Mouse (Mus musculus): ENCODE results near the gene Fahd2a.
A peak's percentile ranks its signal among the peaks of the same experiment; 100 is the strongest.

The Fahd2a gene

DNA sequence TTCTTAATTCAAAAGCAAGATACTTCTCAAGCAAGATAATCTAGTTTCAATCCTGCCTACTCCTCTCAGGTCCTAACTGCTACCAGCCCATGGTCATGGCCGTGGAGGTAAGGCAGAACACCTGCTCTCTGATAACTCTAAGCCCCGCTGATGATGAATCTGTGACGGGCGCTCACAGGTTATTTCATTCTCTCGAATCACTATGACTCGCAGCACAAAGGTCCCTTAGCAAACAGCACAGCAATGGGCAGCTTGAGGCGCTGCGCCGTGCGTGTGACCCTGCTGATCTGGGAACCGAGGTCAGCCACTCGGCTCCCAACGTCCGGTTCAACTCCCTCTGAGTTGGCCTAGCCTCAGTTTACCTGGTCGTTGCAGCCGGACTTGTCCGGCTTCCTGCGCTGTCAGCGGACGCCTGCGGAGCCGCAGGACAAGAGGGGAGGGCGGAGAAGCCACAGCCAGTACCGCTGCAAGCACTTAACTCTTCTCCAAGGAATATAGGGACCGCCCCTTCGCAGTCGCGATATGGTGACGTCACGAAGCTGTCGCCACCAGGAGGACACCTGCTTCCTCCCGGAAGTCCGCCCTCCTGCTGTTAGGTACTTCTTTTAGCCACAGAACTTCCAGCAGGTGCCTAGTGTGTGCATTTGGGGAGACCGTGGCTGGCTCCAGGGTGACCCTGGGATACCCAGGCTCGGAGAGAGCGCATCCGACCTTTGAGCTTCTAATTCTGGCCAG lies at the start of gene Fahd2a:
TSS of gene Fahd2a (minus strand) at position 511 of the 735 bp plus-strand sequence.
- peak; percentile 91 to 92 for DNase-seq

DNA sequence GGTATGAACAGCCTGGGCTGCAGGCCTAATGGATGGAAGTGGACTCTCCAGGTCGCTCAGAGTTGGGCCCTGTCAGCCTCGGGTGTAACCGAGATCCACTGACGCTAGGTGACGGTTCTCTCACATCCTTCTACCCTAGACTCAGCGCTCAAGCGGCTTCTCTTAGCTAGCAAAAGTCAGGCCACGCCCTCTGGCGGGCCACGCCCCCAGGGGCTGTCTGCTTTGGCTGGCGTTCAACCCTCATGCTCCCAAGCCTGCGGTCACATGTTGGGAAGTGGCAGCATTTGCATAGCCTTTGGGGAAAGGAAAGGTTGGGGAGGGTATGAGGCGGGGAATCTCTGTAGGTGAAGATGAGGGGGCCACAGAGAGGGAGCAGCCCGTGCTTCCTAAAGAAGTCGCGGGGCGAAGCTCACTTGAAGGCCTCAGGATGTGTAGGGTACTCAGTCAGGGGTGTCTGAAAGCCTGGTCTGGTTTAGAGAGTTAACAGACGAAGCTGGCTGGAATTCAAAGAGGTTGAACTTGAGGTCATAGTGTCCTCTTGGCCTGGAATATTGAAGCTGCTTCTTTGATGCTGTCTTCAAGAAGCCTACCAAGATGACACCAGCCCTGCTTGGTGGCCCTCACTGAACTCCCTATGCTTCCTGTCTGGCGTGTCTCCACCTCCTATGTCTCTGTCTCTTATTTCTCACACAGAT lies 40.3 kb upstream of the Fahd2a start:
- peak; percentile 79 to 83 for DNase-seq

DNA sequence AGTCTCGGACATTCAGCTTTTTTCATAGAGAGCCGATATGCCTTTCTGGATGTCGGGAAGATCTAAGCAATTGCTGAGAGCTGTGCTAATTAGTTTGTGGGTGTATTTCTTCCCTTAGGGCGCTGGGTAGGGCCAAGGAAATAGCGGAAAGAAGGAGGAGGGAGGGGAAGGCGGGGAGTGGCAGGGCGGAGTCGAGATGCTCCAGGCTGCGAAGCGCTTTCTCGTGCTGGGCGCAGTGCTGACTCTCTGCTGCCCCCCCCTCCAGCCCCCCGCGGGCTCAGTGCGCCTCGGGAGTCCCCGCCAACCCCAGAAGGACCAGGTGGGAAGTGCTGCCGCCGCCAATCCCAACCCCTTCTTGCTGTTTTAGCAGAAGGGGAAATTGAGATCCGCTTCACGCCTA lies 38.6 kb upstream of the Fahd2a start:
- DNase-seq = peak in 1 of 2 experiments; percentile 44

DNA sequence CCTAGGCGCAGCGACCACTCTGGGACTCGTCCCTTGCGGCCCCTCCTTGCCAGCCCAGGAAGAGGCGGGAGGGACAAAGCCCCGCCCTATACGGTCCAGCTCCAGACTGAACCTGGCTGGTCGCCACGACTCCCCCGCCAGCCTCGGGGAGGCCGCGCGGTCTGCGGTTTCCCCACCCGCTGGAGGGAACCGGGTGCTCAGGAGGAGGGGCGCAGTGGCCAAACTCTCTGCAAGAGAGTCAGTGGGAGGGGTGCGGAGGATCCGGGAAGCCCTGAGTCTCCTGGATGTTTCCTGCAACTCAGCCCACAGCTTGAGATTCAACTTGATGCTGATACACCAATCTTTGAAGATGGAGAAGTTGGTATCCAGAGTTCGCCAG lies 38.2 kb upstream of the Fahd2a start:
- peak; percentile 78 to 88 for DNase-seq

DNA sequence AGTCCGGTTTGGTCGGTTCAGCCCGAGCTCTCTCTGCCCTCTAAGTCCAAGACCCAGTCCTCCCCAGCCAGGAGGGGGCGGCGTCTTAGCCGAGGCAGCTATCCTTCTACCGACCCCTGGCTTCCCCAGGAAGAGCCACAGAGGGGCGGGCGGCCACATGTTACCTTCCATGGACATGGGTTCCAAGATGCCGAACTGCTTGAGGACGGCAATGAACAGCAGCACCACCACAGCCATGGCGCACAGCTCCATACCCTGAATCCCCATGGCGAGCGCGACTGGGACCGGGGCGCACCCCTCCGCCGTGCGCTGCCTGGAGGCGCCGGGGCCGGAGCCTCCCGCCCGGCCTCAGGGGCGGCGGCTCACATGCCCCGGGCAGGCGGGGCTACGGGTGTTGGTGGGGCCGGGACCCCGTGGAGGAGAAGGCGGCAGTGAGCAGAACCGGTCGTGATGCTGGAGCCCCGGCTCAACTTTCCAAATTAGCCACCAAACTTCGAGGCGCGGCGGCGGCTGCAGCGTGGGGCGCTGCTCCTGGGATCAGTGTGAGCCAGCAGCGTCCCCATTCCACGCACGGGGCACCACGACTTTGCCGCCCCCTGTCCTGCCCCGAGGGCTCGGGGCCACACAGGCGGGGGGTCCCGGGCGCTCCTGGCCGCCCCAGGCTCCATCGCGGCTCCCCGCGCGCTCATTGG lies 37.6 kb upstream of the Fahd2a start:
- peak; percentile 22 to 42 for DNase-seq

DNA sequence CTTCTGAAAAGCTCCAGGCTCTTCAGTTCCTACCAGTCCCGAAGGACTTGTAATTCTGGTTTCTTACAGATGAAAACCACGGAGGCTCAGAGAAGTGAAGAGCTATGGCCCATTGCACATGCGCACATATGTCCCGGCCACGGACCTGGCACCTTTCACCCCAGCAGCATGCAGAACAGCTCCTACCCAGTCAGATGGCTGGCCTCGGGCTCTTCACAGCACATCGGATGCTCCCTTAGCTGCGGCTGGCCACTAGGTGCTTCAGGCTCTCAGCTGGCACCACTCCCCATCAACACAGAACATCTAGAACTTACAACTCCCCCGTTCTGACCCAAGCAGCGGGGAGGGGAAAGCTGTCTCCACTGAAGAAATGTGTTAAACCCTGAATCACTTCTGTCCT lies 35.4 kb upstream of the Fahd2a start:
- no peak for DNase-seq

DNA sequence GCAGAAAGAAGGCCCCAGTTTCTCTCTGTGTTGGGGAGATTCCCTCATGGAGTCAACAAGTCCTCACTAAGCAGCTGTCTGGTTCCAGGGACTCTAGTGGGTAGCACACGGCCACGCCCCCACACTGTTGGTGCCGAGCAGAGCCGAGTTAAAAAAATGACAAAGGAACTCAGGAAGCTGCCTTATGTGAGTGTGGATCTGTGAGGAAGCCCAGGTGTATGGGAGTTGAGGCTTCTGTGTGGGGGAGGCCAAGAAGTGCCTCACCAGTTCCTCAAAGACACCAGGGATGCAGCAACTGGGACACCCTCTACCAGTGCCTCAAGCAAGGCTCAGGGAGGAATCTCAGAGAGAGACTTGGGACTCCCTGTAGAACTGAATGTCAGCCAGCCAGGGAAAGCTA lies 34.8 kb upstream of the Fahd2a start:
- no peak for DNase-seq

DNA sequence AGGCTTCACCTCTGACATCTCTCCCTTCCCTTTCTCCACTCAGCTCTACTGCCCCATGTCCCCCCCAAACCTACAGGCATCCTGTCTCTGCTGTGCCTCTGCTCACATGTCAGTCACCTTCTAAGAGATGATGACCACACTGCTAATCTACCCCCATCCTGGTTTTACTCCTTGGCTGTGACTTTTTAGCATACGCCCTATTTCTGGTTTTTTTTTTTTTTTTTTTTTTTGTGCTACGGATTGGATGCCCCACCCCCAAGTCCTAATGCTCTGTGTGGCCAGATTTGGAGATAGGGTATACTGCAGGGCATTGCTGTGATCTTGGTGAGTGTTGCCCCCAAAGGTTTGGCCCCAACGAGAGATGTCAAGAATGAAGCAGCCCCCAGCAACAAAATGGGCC lies 27.9 kb upstream of the Fahd2a start:
- DNase-seq = no peak

DNA sequence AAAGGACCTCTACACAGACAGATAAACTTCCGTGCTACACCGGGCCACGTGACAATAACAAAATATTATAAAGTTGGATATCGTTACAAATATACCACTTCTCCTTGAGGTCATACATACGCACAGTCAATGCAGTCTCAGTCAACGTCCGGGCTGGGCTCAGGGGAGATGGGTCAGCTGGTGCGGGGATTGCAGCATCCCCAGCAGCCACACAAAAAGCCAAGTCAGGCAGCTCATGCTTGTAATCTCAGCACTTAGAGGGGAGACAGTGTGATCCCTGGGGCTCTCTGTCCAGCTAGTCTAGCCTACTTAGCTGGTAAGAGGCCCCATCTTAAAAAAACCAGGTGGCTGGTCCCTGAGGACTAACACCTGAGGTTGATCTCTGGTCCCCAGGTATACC lies 26.9 kb upstream of the Fahd2a start:
- DNase-seq = no peak

DNA sequence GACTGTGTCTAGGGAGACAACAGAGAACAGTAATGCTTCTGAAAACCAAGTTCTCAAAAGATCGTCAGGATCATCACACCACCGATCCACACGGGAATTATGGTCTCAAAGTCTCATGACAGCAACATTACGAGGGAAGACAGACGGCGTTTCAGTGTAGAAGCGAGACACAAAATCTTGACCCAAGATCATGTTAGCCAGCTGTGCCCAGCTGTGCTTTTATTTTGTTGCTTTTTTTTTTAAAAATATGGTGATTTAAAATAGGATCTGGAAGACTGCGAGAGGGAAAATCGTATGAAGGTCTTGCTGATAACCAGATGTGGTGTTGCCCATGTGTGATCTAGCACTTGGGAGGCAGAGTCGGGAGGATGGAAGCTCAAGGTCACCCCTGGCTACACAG lies 26.3 kb upstream of the Fahd2a start:
- no peak for DNase-seq

DNA sequence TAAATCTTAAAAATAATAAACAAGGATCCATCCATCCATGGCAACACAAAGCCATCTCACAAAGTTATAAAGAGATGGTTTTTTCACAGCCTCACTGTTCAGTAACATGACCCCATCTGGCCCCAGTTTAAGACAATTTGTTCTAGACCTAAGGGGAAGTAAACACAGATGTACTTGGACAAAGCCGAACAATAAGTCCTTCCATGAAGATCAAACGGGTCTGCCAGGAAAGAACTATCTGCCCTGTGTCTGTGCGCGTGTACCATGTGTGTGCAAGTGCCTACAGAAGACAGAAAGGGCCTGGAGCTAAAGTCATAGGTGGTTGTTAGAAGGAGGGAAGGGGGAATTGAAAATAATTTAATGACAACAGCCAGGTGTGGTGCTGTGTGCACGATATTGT lies 25.8 kb upstream of the Fahd2a start:
- no peak for DNase-seq

DNA sequence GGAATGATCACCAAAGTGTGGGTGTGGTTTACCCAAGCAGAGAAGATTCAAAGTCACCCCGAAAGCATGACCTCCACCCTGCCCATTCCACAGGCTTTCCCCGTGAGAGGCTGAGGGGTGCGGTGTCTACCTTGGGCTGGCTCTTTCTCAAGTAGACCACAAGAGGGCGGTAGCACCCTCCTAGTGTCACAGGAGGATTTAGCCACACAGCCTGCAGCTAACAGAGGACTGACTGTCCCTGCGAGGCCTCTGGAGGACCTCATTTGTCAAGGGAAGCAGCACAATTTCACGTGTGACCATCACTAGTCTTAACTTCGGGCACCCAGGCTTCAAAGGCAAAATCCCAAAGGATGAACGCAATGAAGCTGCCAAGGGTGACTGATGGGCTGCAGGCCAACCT lies 17.9 kb upstream of the Fahd2a start:
- peak; percentile 47 to 71 for DNase-seq

DNA sequence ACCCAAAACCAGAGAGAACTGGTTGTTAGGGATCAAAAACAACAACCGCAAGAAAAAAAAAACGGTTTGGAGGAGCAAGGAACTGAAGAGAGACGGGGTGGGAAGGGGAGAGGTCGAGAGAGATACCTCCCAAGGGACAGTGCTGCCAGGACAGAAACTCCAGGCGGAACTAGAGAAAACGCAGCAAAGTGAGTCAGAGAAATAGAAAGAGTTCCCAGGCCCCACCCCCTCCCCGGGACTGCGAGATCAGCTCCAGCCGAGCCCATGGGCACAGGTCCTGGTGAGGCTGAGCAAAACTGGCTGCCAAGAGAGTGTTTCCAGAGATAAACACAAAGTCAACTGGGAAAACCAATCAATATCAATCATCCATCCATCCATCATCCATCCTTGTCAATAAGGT lies 17.0 kb upstream of the Fahd2a start:
- no peak for DNase-seq

DNA sequence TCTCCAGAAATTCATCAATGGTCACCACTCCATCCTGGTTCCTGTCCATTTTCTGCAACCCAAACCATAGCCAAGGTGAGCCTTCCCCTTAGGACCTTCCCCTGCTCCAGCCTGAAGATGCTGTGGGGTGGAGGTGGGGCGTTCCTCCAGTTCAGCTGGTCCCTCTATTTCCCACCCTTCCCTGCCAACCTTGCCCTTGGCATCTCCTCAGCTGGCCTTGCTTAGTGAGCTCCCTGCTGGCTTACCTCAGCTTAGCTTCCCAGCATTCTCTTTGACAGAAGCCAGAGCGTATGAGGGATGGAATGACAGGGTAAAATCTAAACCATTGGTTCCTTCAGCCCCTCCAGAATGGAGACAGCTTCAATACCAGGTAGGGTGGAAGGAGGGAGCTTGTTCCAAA lies 15.0 kb upstream of the Fahd2a start:
- DNase-seq = no peak

DNA sequence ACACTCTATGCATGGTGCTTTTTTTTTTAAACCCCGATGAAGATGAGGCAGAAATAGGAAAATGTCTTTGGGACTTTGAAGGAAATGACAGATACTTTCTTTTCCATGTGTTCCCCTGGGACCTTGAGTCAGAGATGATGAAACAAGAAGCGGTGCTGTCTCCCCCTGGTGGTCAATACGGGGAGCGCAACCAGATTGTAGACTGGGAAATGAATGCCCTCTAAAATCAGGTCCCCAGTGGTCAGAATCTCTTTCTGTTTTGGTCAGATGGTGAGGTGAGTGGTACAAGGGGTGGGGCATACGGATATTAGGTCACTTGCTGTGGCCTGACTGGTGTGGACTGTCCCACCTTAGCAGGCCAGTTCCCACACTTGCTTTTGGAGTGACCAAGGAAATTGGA lies 9.4 kb upstream of the Fahd2a start:
- peak; percentile 61 to 78 for DNase-seq

DNA sequence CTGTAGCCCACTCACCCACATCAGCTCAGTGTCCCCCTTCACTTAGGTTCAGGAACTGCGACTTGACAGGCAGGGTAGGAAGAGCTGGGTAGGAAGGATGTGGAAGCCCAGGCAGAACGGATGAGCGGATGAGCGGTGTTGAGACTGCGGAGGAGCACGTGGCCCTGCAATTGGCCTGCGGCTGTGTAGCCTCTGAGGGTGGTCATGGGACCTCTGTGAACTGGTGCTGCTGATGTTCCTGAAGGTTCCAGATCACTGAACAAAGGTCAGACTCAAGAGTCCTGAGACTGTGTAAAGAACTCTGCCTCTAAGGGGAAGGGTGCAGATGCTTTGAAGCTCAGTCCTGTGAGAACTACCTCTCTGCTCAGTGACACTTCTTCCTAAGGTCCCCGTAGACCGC lies 8.8 kb upstream of the Fahd2a start:
- no peak for DNase-seq

DNA sequence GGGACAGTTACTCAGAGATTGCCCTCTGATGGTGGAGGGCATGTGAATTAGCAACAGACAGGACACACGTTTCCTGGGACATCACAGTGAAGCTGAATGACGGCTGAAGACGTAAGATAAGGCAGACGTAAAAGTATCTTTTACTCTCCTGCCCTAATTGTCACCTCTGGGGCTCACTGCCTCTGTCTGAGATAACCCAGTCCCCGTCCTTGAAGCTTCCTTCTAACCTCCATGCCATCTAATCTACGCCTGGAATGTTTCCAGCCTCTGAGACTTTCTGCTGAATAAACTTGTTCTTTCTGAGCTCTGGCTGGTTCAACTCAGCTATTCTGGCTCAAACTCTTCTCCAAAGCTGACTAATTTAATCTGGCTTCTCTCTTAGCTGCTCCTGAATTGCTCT lies 7.4 kb upstream of the Fahd2a start:
- DNase-seq = no peak

DNA sequence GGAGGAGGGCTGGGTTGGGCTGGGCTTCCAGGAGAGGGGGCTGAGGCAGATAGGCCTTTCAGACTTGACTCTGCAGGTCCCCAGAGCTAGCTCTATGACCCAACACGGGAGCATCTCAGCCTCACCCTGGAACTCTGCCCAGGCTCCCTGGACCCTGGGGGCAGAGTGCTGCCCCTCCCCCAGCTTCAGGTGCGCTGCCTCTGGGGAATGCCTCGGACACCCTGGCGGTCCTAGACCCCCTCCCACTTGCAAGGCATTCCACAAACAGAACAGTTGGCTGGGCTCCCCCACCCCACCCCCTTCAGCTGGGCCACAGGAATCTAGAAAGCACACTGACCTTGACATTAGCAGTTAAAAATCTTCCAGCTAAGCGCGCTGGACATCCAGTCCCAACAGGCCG lies 5.3 kb upstream of the Fahd2a start:
- no peak for DNase-seq

DNA sequence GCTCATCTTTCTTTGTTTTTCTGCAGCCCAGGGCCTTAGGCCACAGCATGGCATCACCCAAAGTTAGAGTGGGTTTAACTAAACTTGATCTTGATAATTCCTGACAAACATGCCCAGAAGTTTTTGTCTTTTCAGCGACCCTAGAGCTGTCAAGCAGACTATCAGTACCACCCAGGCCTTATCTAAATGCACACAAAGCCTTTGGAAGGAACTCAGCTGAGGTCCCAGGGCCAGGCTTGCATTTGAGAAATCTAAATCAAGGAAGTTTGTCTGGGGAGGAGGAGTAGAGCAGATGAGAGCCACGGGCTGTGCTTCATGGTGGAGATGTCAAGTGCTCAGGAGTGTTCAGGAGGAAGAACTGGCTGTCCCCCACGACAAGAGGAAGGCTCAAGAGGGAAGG lies 2.5 kb upstream of the Fahd2a start:
- DNase-seq = no peak

DNA sequence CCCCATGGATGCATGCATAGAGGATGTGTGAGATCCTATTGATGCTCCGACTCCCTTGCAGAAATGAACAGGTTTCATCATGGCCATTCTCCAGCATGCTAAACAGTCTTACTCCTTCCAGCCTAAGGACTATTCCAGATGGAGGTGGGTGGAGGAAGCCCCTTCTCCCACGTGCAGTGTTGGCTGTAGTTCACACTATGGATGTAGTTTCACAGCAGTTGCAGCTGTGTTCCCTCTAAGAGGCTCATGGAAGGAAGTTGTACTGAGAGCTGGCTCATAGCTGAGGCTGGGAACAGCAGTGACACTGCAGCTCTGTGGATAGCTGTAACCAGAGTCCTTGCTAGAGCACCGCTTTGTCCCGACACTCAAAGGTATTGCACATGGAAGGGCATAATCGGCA lies 6.7 kb downstream of the Fahd2a start:
- DNase-seq = no peak

DNA sequence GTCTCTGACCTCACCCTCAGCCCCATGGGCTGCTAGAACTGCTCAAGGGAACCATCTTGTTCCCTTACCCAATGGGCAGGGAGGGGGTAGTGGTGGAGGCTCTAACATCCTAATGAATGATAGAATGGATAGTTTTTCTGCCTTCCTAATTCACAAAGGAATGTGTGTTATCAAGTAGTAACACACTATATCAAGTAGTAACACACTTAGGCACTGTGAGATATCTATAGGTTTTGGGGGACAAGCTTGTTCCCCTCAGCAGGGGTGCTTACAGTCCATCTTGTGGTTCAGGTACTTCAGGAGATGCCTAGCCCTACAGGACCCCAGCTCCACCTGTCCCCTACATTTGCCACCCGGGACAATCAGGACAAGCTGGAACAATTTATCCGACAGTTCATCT lies 8.8 kb downstream of the Fahd2a start:
- DNase-seq = no peak

DNA sequence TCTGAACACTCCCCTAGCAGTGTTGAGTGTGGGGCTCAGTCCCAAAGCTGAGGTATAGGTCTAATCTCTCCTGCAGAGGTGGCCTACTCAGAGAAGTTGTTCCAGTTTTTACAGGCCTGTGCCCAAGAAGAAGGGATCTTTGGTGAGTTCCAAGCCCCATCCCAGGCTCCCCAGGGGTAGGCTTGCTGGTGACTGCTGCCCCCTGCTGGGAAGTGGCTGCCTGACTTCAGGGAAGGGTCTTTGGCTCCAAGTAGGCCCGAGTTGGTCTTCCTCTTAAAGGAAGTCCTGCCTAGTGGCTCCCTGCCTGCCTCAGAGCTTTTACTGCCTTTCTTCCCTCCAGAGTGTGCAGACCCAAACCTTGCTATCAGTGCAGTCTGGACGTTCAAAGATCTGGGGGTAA lies 9.2 kb downstream of the Fahd2a start:
- DNase-seq = peak in 1 of 2 experiments; percentile 43

DNA sequence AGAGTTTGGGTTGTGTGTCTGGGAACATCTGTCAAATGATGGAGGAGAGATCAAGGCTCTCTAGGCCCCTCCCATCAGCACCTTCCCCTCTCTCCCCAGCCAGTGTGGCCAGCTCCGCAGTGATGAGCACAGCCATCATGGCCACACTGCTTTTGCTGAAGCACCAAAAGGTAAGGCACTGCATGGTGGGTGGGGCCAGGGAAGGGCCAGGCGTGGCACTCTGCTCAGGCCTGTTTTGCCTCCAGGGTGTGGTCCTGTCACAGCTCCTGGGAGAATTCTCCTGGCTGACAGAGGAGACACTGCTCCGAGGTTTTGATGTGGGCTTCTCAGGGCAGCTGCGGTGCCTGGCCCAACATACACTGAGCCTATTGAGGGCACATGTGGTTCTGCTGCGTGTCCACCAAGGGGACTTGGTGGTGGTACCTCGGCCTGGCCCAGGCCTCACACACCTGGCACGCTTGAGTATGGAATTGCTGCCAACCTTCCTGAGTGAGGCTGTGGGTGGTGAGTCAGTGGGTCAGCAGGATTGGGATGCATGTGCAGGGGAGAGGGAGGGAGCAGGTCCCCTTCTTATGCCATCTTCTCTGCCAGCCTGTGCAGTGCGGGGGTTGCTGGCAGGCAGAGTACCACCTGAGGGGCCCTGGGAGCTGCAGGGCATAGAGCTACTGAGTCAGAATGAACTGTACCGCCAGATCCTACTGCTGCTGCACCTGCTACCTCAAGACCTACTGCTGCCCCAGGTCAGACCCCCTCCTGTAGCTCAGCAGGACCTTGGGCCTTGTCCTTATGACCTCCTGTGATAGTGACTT lies 10.7 kb downstream of the Fahd2a start:
- no peak for DNase-seq

Measured in lung, postnatal 4 days (tissue).